ENCODE assay signal across 9 mouse cellular contexts in the genomic region with DNA sequence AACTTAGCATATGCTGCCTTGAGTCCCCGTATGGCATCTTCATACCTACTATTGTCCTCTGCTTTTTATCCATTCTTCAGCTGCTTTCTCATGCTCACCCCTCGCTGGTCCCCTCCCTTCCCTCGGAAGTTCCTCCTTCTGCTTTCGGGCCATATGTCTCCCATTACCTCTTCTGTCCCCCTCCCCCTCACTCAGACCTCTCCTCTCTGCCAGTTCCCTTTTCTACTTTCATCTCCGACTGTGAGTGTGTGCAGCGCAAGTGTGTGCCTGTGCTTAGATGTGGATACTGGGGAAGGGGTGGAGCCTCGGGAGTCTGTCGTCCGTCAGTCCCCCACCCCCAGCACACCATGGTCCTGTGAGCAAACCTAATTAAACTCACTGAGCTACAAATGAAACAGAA. TPM values are rescaled to one million over a fixed set of nuclear protein-coding genes. Genes with fewer than 3 reads are reported as not detected.
DNase-seq lines count a peak whose midpoint lies in the region; ATAC-seq and TF ChIP-seq lines count a peak whose summit lies in the region.
"Had no signal": no experiment of that assay in that cellular context is flagged by ENCODE, and none has a peak within 500 bp of the region (broad histone marks: within the 10 kb centered on the region; RNA-seq: fewer than 3 reads in every experiment).

No protein-coding gene starts in this region.

- no peak overlapping the region for H3K9ac ChIP-seq in kidney, embryonic 15.5 days
- H3K9ac ChIP-seq in hindbrain, embryonic 12.5 days = no peak overlapping the region
- no peak overlapping the region for H3K9ac ChIP-seq in midbrain, embryonic 12.5 days (replicated peaks)

- no peaks in the 10 kb centered on the region for H3K36me3 ChIP-seq in kidney, embryonic 15.5 days
- no peaks in the 10 kb centered on the region for H3K36me3 ChIP-seq in hindbrain, embryonic 12.5 days
- no peaks in the 10 kb centered on the region for H3K36me3 ChIP-seq in midbrain, embryonic 12.5 days
- H3K36me3 ChIP-seq in thymus, adult 2 months (ENCODE audit: control insufficient read depth, insufficient read depth, low read length) = no peaks in the 10 kb centered on the region

- TF ChIP-seq CTCF in thymus, adult 2 months (IDR thresholded peaks at IDR 0.05; ENCODE audit: borderline replicate concordance, control insufficient read depth, extremely low read depth, insufficient read depth, low read length, poor library complexity) = no peak

- TF ChIP-seq POLR2A in thymus, adult 2 months (IDR thresholded peaks at IDR 0.05; ENCODE audit: control insufficient read depth, extremely low read depth, insufficient read depth, low read length, poor library complexity) = no peak

- no peak; the same call in 1 of the 2 replicates for ATAC-seq in kidney, embryonic 15.5 days (replicated peaks; ENCODE audit: low FRiP score)
- ATAC-seq in hindbrain, embryonic 12.5 days (ENCODE audit: low FRiP score) = no peak
- ATAC-seq in midbrain, embryonic 12.5 days (ENCODE audit: low FRiP score, low read depth) = peak; percentile 52; the same call in 1 of the 2 replicates

- peak overlapping the region; percentile 45 for H3K4me2 ChIP-seq in kidney, embryonic 15.5 days
- peak overlapping the region; percentile 34 for H3K4me2 ChIP-seq in hindbrain, embryonic 12.5 days (replicated peaks)
- H3K4me2 ChIP-seq in midbrain, embryonic 12.5 days (replicated peaks) = peak overlapping the region; percentile 29; the same call in 1 of the 2 replicates

- H3K27me3 ChIP-seq in kidney, embryonic 15.5 days = peaks cover 18% of the 10 kb centered on the region
- peaks cover 13% of the 10 kb centered on the region for H3K27me3 ChIP-seq in hindbrain, embryonic 12.5 days
- H3K27me3 ChIP-seq in midbrain, embryonic 12.5 days = peaks cover 35% of the 10 kb centered on the region
- no peaks in the 10 kb centered on the region for H3K27me3 ChIP-seq in thymus, adult 2 months (ENCODE audit: control insufficient read depth, insufficient read depth, low read length)

- peaks cover 33% of the 10 kb centered on the region for H3K4me1 ChIP-seq in kidney, embryonic 15.5 days
- H3K4me1 ChIP-seq in hindbrain, embryonic 12.5 days = peaks cover 27% of the 10 kb centered on the region
- H3K4me1 ChIP-seq in midbrain, embryonic 12.5 days = peaks cover 32% of the 10 kb centered on the region
- H3K4me1 ChIP-seq in thymus, adult 2 months (replicated peaks; ENCODE audit: control insufficient read depth, insufficient read depth, low read length) = peaks cover 11% of the 10 kb centered on the region

- no peak overlapping the region for H3K27ac ChIP-seq in kidney, embryonic 15.5 days
- H3K27ac ChIP-seq in hindbrain, embryonic 12.5 days = no peak overlapping the region
- no peak overlapping the region for H3K27ac ChIP-seq in midbrain, embryonic 12.5 days (replicated peaks)
- H3K27ac ChIP-seq in thymus, adult 2 months (ENCODE audit: control insufficient read depth, insufficient read depth, low read length) = no peak overlapping the region

- H3K4me3 ChIP-seq in kidney, embryonic 15.5 days (replicated peaks) = 0 out of 2 replicates have a peak overlapping the region, but pooled peaks have one; percentile 8
- H3K4me3 ChIP-seq in hindbrain, embryonic 12.5 days = no peak overlapping the region
- H3K4me3 ChIP-seq in midbrain, embryonic 12.5 days = no peak overlapping the region
- no peak overlapping the region for H3K4me3 ChIP-seq in thymus, adult 2 months (ENCODE audit: control insufficient read depth, insufficient read depth, low read length)

- 4% methylated on average over 9 of the region's 9 CpGs for WGBS in kidney, embryonic 15.5 days
- WGBS in hindbrain, embryonic 12.5 days = 11% methylated on average over 9 of the region's 9 CpGs
- WGBS in midbrain, embryonic 12.5 days = 11% methylated on average over 9 of the region's 9 CpGs
- WGBS in thymus, adult 2 months = 1% methylated on average over 9 of the region's 9 CpGs

- no peaks in the 10 kb centered on the region for H3K9me3 ChIP-seq in kidney, embryonic 15.5 days (replicated peaks)
- no peaks in the 10 kb centered on the region for H3K9me3 ChIP-seq in hindbrain, embryonic 12.5 days (replicated peaks)
- H3K9me3 ChIP-seq in midbrain, embryonic 12.5 days = no peaks in the 10 kb centered on the region

- no peak for DNase-seq in kidney, adult 11 months
- DNase-seq in embryo, embryonic 9.5 days (ENCODE audit: extremely low spot score) = peak; percentile 53
- DNase-seq in thymus, postnatal 10 days (ENCODE audit: low spot score in 2 of 2) = no peak
- DNase-seq in thymus, adult 2 months = no peak
- no peak for DNase-seq in cerebellum, postnatal 36 days
- DNase-seq: adrenal gland, postnatal 14 days had no signal

RNA-seq across cellular contexts. Expression of gene Fzd10, which starts 17.0 kb away (rescaled TPM):
- polyA plus RNA-seq in kidney, embryonic 15.5 days (2015; fragmentation: Nextera tagmentation; extraction: Ambion mirVana) = 2.2 and 2.4 TPM in 2 replicates
- 13.3 and 16.5 TPM in 2 replicates for polyA plus RNA-seq in hindbrain, embryonic 12.5 days (2016; fragmentation: Nextera tagmentation; extraction: Ambion mirVana)
- 31.7 and 33.5 TPM in 2 replicates for polyA plus RNA-seq in midbrain, embryonic 12.5 days (2016; fragmentation: Nextera tagmentation; extraction: Ambion mirVana)
- 6.1 and 6.9 TPM in 2 replicates for polyA plus RNA-seq in thymus, adult 2 months (2012; rRNA removed)
